Mouse (Mus musculus) kidney, embryonic 16.5 days (tissue): ENCODE measurements around the gene Apol7a. TPM values are rescaled to one million over a fixed set of nuclear protein-coding genes. Genes with fewer than 3 reads are reported as not detected.
"Not testable (repeated sequence)": the region's sequence is repeated elsewhere in the genome, so short reads cannot be mapped to it uniquely, and the experiment has no call there.

Experiments
- ATAC-seq: fragments of 200-750 bp; cut with Nextera tagmentation; 2 replicates; pipeline ENCODE4 v1.8.0; 2017; ENCODE audit warnings: moderate TSS enrichment; ENCODE audit not compliant: low FRiP score, low TSS enrichment
- H3K27ac ChIP-seq: fragments of 300-500 bp; sonication (generic); 2 replicates; pipeline ENCODE4 v1.5.1; 2014; ENCODE audit warnings: low read length
- H3K27me3 ChIP-seq: fragments of 300-500 bp; sonication (generic); 2 replicates; pipeline ENCODE4 v1.6.1; 2014; ENCODE audit warnings: low read length, control low read depth, mixed read lengths; ENCODE audit not compliant: insufficient read depth
- H3K36me3 ChIP-seq: fragments of 300-500 bp; sonication (generic); 2 replicates; pipeline ENCODE4 v1.6.1; 2014; ENCODE audit warnings: low read length, control low read depth, mixed read lengths; ENCODE audit not compliant: insufficient read depth
- H3K4me1 ChIP-seq: fragments of 300-500 bp; sonication (generic); 2 replicates; pipeline ENCODE4 v1.6.1; 2014; ENCODE audit warnings: low read length, control low read depth, mixed read lengths; ENCODE audit not compliant: insufficient read depth
- H3K4me2 ChIP-seq: fragments of 300-500 bp; sonication (generic); replicated peaks from 2 replicates; pipeline ENCODE4 v1.6.1; 2014; ENCODE audit warnings: low read depth, low read length
- H3K4me3 ChIP-seq: fragments of 300-500 bp; sonication (generic); 2 replicates; pipeline ENCODE4 v1.5.1; 2014; ENCODE audit warnings: mild to moderate bottlenecking, low read length
- H3K9ac ChIP-seq: fragments of 300-500 bp; sonication (generic); replicated peaks from 2 replicates; pipeline ENCODE4 v1.6.1; 2014; ENCODE audit warnings: low read length
- H3K9me3 ChIP-seq: fragments of 300-500 bp; sonication (generic); 2 replicates; pipeline ENCODE4 v1.6.1; 2016; ENCODE audit warnings: low read length, control low read depth
- WGBS: fragments of 180-500 bp; shearing (Covaris S2); extraction: QIAGEN DNeasy Blood & Tissue Kit; methylation state at CpG from one replicate; pipeline ENCODE4 v1.1.7; 2014; 5-methylcytosine and 5-hydroxymethylcytosine counted together
- polyA plus RNA-seq: library from polyadenylated mRNA; unstranded; fragments of >200 nt; fragmentation: Nextera tagmentation; extraction: Ambion mirVana; gene quantifications from 2 replicates; pipeline ENCODE4 v1.2.1, GENCODE M21; 2015

The Apol7a gene
- polyA plus RNA-seq, 1 experiment from 2014 or later, result 0.19 TPM

DNA sequence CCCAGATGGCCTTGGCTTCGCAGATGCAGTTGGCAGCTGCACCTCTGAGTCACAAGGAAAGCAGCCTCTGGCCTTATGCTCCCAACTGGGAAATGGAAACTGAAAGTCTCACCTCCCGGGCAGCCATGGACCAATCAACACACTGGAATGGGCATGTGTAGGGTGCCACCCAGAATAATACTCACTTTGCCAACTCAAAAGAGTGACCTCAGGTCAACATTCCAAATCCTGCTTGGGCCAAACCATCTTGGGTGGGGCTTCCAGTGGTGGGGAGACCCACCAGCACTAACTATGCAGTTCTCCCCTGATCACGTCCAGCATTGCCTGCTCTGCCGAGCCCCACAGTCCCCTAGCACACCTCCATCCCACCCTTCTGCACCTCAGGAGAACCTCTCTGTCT is 12.1 kb upstream of the Apol7a start, which contains the start of gene Apol9a:
Apol9a (minus strand) TSS at position 101 of the 400 bp plus-strand sequence.
- H3K9ac ChIP-seq, H3K27ac ChIP-seq, H3K4me2 ChIP-seq, H3K27me3 ChIP-seq, H3K4me3 ChIP-seq, H3K9me3 ChIP-seq, H3K36me3 ChIP-seq, ATAC-seq, H3K4me1 ChIP-seq: not testable (repeated sequence)
- WGBS, result no CpG with 5 or more reads among the region's 4 CpGs

DNA sequence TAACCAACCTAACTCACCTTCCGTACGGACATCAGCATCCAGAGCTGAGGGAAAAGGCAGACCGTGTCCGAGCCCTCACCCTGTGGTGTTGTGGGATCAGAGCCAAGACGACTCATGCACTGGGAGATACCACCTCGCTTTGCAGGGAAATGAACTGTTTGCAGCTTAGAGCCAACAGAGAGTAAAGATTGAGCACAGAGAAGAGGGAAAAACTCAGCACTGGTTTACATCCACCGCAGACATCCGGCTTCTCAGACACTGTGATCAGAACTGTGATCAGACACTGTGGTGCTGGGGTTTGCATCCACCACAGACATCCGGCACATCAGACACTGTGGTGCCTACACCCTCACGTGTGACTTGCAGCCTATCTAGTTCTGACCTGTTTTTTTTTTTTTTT is 7.5 kb upstream of the Apol7a start:
- not testable (repeated sequence) for ATAC-seq, H3K27me3 ChIP-seq, H3K4me2 ChIP-seq, H3K9ac ChIP-seq, H3K36me3 ChIP-seq, H3K4me3 ChIP-seq, H3K9me3 ChIP-seq, H3K27ac ChIP-seq, H3K4me1 ChIP-seq
- WGBS, result 74% methylated on average over 10 of the region's 10 CpGs

DNA sequence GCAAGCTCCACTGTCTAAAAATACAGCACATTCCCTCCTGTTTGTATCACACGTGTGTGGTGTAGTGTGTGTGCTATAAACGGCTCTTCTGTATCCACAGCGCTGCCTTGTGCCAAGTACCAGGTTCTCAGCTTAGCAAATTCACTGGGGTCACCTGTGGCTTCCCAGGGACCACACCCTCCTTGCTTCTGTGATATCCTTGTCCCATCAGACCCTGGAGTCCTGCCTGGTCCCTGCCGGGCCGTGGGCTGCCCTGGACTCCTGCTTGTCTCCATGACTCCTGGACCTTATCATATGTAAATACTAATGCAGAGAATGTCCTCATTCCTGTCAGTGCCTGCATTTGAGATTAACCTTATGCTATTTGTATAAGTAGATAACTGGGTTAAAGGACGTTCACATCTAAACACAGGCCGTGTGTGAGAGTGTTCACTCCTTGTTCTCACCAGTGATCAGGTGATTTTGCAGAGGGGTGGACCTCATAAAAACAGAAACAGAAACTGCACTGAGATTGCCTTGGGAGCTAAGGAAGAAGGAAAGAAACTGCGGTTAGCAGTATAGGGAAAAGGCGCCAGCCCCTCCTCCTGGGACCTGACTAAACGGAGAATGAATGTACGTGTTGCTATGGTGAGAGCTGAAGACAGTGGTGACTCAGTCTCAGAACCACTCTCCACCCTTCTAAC is 1.3 kb downstream of the Apol7a start:
- ATAC-seq, H3K4me1 ChIP-seq, H3K9me3 ChIP-seq, H3K27ac ChIP-seq, H3K27me3 ChIP-seq, H3K9ac ChIP-seq, H3K4me3 ChIP-seq, H3K36me3 ChIP-seq, H3K4me2 ChIP-seq: not testable (repeated sequence)
- 69% methylated on average over 11 of the region's 11 CpGs for WGBS

DNA sequence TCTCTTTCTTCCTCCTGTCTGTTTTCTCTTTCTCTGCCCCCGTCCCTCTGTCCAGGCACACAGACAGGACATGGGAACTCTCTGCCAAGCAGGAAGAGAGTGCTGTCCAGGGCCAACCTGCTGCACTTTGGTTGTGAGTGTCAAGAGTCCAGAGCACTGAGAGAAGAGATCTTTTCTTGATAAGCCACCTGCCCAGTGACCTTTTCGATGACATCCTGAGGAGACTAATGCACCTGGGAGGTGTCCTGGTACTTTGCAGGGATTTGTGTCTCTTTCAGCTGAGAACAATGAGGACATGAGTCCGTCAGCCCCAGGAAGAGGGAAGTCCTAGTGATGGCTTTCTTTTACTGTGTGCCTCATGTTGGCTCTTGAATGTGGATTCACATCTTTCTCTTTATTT is 5.1 kb downstream of the Apol7a start:
- not testable (repeated sequence) for H3K4me1 ChIP-seq, H3K27ac ChIP-seq, H3K4me2 ChIP-seq, H3K9me3 ChIP-seq, H3K9ac ChIP-seq, ATAC-seq, H3K36me3 ChIP-seq, H3K27me3 ChIP-seq, H3K4me3 ChIP-seq
- 65% methylated on average over 3 of the region's 3 CpGs for WGBS

DNA sequence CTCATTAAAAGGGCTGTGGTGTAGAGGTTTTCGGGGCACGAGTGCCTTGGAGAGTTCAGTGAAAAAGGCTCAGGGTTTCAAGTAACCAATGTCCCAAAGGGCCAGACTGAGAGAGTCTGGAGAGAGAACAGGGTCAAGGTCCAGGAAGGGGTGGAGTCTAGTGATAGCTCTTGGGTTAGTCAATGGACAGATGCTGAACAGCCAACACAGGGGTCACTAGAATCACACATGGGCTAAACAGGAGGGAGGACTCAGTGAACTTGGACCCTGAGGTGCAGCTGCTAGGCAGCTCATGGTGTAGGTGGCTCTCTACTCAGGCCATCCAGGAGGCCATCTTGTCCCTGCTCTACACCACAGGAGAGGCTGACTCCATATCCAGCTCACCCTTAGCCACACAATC is 11.4 kb downstream of the Apol7a start:
- ATAC-seq, result 0 out of 2 replicates have a peak, but pooled peaks have one; percentile 12
- no peaks in the 10 kb centered on the region for H3K4me1 ChIP-seq
- 84% methylated on average over 2 of the region's 2 CpGs for WGBS

DNA sequence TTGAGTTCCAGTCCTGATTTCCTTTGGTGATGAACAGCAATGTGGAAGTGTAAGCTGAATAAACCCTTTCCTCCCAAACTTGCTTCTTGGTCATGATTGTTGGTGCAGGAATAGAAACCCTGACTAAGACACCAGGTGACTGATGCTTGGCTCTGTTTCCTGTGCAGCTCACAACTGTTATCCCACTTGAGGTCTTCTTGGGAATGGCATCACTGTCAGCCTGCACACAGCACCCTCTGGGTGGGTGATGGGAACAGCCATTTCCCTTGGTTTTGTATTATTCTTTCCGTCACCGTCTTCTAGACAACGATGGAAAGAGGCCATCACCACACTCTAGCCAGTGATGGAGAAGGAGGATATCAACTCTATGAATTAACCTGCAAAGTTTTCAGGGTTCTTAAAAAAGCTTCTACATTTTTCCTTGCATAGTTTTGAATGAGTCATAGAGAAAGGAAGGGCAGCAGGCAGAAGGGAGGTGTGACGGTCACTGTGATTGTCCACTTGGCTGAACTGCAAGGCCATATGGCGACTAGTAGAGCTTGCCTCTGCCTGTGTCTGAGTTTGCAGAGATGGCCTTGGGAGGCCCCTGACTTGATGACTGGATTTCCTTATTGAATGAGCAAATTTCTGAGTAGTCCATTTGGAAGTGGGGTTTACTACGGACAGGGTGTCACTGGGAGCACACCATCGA is 14.4 kb downstream of the Apol7a start:
- Histone ChIP-seq H3K4me2 (no peak overlapping the region), H3K9me3 (no peaks in the 10 kb centered on the region), H3K27ac (no peak overlapping the region), H3K9ac (no peak overlapping the region), H3K27me3 (no peaks in the 10 kb centered on the region; the same call in 1 of the 2 replicates), H3K36me3 (no peaks in the 10 kb centered on the region), H3K4me1 (no peaks in the 10 kb centered on the region), H3K4me3 (no peak overlapping the region)
- no peak for ATAC-seq
- WGBS, result 90% methylated on average over 7 of the region's 7 CpGs

More for the DNA sequence above, 11.4 kb downstream of the Apol7a start:
- Histone ChIP-seq H3K27me3 (no peaks in the 10 kb centered on the region; the same call in 1 of the 2 replicates), H3K27ac (no peak overlapping the region), H3K9me3 (no peaks in the 10 kb centered on the region), H3K4me2 (no peak overlapping the region), H3K9ac (no peak overlapping the region), H3K4me3 (no peak overlapping the region), H3K36me3 (no peaks in the 10 kb centered on the region)

DNA sequence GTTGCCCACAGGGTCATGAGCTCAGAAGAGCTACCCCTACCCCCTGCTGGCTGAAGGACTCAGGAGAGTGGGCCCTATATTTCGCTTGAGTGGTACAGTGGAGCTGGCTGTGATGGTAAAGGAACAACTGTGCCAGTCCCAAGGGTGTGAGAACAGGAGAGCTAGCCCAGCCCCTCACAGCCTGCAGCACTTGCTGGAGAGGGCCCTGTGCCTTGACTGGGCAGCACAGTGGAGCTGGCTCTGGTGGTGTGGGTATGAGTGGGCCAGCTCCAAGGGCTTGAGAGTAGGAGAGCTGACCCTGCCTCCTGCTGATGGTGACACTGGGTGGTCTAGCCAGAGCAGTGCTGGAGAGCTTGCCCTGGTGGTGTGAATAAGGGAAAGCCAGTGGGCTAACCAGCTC is 16.0 kb downstream of the Apol7a start:
- no peak for ATAC-seq
- WGBS, result 75% methylated on average over 1 of the region's 1 CpGs
- H3K4me2 ChIP-seq, result no peak overlapping the region

DNA sequence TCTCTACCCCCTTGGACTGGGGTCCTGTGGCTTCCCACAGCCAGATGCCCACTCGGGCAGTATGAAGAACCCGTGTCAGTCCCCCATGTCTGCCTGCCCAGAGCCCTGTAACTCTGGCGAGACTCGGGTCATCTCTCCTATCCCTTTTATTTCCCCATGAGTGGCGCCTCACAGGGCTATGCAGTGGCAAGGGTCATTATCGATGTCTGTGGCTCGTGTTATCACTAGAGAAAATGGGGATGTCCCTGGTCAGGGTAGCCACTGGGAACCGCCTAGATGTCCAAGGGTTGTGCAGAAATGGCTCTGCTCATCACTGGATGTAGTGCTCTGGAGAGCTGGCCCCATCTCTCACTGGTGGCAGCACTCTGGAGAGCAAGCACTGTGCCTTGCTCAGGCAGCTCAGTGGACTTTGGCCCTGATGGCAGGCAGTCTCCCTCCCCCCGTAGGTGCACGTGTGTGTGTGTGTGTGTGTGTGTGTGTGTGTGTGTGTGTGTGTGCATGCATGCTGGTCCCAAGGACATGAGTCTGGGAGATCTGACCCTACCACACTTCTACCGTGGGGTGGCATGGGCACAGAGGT is 16.5 kb downstream of the Apol7a start:
- Histone ChIP-seq H3K4me2 (no peak overlapping the region), H3K36me3 (no peaks in the 10 kb centered on the region), H3K9ac (no peak overlapping the region), H3K4me3 (no peak overlapping the region), H3K9me3 (peaks cover 3% of the 10 kb centered on the region; the same call in 1 of the 2 replicates), H3K27ac (no peak overlapping the region), H3K27me3 (no peaks in the 10 kb centered on the region; the same call in 1 of the 2 replicates), H3K4me1 (no peaks in the 10 kb centered on the region)
- no peak for ATAC-seq
- 83% methylated on average over 11 of the region's 11 CpGs for WGBS

More for the DNA sequence above, 16.0 kb downstream of the Apol7a start:
- H3K9me3 ChIP-seq, result peaks cover 3% of the 10 kb centered on the region; the same call in 1 of the 2 replicates
- no peak overlapping the region for H3K4me3 ChIP-seq
- H3K27me3 ChIP-seq, result no peaks in the 10 kb centered on the region; the same call in 1 of the 2 replicates
- no peaks in the 10 kb centered on the region for H3K36me3 ChIP-seq
- H3K4me1 ChIP-seq, result no peaks in the 10 kb centered on the region
- no peak overlapping the region for H3K27ac ChIP-seq
- H3K9ac ChIP-seq, result no peak overlapping the region

DNA sequence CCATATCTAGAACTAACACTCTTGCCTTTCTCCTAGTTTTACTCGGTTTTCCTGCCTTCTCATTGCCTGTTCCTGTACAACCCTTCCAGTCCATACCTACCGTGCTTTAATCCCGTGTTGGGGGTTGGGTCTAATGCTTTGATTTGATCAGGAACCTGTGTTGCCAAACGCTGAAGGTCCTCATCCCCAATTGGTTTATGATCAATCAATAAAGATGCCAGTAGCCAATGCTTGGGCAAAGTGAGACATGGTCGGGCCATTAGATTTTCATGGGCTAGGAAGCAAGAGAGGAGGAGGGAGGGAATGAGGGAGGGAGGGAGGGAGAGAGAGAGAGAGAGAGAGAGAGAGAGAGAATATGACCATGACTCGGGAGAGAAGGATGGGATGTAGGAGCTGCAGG is 17.4 kb downstream of the Apol7a start:
- Histone ChIP-seq H3K9me3 (peaks cover 3% of the 10 kb centered on the region; the same call in 1 of the 2 replicates), H3K4me2 (no peak overlapping the region), H3K27me3 (no peaks in the 10 kb centered on the region), H3K4me1 (no peaks in the 10 kb centered on the region), H3K4me3 (no peak overlapping the region), H3K27ac (no peak overlapping the region), H3K9ac (no peak overlapping the region), H3K36me3 (no peaks in the 10 kb centered on the region)
- WGBS, result 81% methylated on average over 6 of the region's 6 CpGs
- no peak for ATAC-seq

DNA sequence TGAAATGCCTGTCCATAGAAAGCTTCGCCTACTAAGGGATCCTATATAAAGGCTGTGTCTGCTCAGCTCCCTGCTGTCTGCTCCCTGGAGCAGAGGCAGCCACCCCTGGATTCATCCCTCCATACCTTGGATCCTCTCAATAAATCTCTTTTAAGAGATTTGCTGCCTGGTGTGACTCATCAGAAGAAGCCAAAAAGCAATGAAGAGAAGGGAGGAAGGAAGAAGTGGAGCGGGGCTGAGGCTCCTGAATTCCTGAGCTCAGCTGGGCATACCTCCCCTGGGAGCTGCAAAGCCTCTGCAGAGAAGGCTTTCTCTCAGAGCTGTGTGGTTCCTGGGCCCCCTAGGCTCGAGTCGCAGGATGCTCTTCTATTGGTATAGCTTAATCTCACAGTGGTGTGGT is 19.0 kb downstream of the Apol7a start:
- 46% methylated on average over 4 of the region's 4 CpGs for WGBS
- Histone ChIP-seq H3K4me3 (no peak overlapping the region), H3K36me3 (no peaks in the 10 kb centered on the region), H3K9ac (no peak overlapping the region), H3K9me3 (peaks cover 3% of the 10 kb centered on the region; the same call in 1 of the 2 replicates), H3K27me3 (no peaks in the 10 kb centered on the region), H3K4me2 (no peak overlapping the region), H3K4me1 (no peaks in the 10 kb centered on the region), H3K27ac (no peak overlapping the region)
- ATAC-seq, result no peak
